Mouse (Mus musculus): ENCODE data around the gene Tjp3.
"Not testable (repeated sequence)": the region's sequence is repeated elsewhere in the genome, so short reads cannot be mapped to it uniquely, and the experiment has no call there.

Gene Tjp3

GRCm38 (mm10) chr10:81230438-81231332 lies 60.7 kb downstream of the Tjp3 start, which contains the start of gene Atcay:
Gene Atcay (minus strand): TSS chr10:81230833.
- DNase-seq (ENCODE audit: low spot score), result no peak

DNA sequence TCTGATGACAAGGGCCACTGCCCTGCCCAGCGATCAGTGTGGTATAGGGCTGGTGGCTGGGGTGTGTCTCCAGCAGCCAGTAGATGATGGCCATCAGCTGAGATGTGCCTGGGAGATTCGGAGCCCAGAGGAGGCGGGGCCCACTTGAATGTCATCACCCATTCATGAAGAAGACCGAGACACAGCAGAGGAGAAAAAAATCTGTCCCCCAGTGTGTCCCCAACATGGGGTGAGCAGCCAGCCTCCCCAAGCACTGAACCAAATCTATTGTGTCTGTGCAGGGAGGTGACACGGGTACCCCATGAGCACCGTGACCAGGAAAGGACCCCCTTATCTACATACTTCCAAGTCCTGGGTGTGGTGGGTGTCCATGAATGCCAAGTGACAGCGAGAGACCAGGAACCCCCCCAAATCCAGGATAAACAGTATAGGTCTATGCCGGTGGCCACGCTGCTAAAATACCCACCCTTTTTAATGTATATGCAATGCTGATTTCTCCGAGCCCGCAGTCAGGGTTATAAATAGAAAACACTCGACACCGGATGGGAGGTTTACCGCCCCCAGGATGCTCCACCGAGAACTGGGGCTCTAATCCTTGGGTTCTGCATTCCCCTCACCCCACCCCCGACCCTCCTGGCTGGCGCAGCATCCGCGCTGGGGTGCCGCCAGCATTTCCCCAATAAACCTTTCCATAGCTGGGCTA lies 61.5 kb downstream of the Tjp3 start:
- no peak for DNase-seq (ENCODE audit: low spot score)

DNA sequence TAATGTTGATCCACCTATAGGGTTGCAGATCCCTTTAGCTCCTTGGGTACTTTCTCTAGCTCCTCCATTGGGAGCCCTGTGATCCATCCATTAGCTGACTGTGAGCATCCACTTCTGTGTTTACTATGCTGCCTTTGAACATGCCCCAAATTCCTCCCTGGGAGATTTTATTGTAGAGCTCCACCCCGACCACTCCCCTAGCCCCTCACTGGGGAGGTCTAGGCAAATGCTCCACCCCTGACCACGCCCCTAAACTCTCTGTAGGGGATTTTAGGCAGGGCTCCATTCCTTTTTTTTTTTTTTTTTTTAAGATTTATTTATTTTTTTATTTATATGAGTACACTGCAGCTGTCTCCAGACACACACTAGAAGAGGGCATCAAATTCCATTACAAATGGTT lies 67.7 kb downstream of the Tjp3 start:
- not testable (repeated sequence) for DNase-seq (ENCODE audit: low spot score)

Measured in ovary, postnatal 36 days (tissue).